Mouse (Mus musculus) kidney, embryonic 16.5 days (tissue): ENCODE results near the gene Adam1b. TPM values are rescaled to one million over a fixed set of nuclear protein-coding genes. Genes with fewer than 3 reads are reported as not detected.
A peak's percentile ranks its signal among the peaks of the same experiment; 100 is the strongest.

ENCODE experiments used
- ATAC-seq: fragments of 200-750 bp; cut with Nextera tagmentation; 2 replicates; pipeline ENCODE4 v1.8.0; 2017; ENCODE audit warnings: moderate TSS enrichment; ENCODE audit not compliant: low FRiP score, low TSS enrichment
- H3K27ac ChIP-seq: fragments of 300-500 bp; sonication (generic); 2 replicates; pipeline ENCODE4 v1.5.1; 2014; ENCODE audit warnings: low read length
- H3K27me3 ChIP-seq: fragments of 300-500 bp; sonication (generic); 2 replicates; pipeline ENCODE4 v1.6.1; 2014; ENCODE audit warnings: low read length, control low read depth, mixed read lengths; ENCODE audit not compliant: insufficient read depth
- H3K36me3 ChIP-seq: fragments of 300-500 bp; sonication (generic); 2 replicates; pipeline ENCODE4 v1.6.1; 2014; ENCODE audit warnings: low read length, control low read depth, mixed read lengths; ENCODE audit not compliant: insufficient read depth
- H3K4me1 ChIP-seq: fragments of 300-500 bp; sonication (generic); 2 replicates; pipeline ENCODE4 v1.6.1; 2014; ENCODE audit warnings: low read length, control low read depth, mixed read lengths; ENCODE audit not compliant: insufficient read depth
- H3K4me2 ChIP-seq: fragments of 300-500 bp; sonication (generic); replicated peaks from 2 replicates; pipeline ENCODE4 v1.6.1; 2014; ENCODE audit warnings: low read depth, low read length
- H3K4me3 ChIP-seq: fragments of 300-500 bp; sonication (generic); 2 replicates; pipeline ENCODE4 v1.5.1; 2014; ENCODE audit warnings: mild to moderate bottlenecking, low read length
- H3K9ac ChIP-seq: fragments of 300-500 bp; sonication (generic); replicated peaks from 2 replicates; pipeline ENCODE4 v1.6.1; 2014; ENCODE audit warnings: low read length
- H3K9me3 ChIP-seq: fragments of 300-500 bp; sonication (generic); 2 replicates; pipeline ENCODE4 v1.6.1; 2016; ENCODE audit warnings: low read length, control low read depth
- WGBS: fragments of 180-500 bp; shearing (Covaris S2); extraction: QIAGEN DNeasy Blood & Tissue Kit; methylation state at CpG from one replicate; pipeline ENCODE4 v1.1.7; 2014; 5-methylcytosine and 5-hydroxymethylcytosine counted together
- polyA plus RNA-seq: library from polyadenylated mRNA; unstranded; fragments of >200 nt; fragmentation: Nextera tagmentation; extraction: Ambion mirVana; gene quantifications from 2 replicates; pipeline ENCODE4 v1.2.1, GENCODE M21; 2015

The Adam1b gene
- polyA plus RNA-seq = 0.22 and 0.24 TPM in 2 replicates

DNA sequence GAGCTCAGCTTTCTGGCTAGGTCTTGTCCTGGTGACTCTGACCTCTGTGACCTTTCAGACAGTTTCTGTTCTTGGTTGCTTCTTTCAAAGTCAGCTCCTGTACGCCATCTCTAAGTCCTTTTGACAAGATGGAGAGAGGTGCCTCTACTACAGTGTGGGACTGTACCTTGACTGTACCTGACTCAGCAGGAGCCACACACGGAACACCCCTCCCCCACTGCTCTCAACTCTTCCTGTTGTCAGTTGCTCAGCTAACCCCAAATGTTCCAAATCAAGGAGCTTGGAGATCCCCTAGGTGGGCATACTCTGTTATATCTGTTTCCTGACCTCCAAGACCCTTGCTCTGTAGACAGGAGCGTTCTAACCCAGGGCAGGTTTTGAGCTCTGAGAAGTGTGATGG lies at the start of gene Adam1b:
Gene Adam1b, minus strand, starts transcription at position 205 of the 400 bp plus-strand sequence.
- WGBS = 83% methylated on average over 3 of the region's 3 CpGs
- Histone ChIP-seq H3K4me2 (no peak within 1 kb of the TSS), H3K4me1 (no peaks in the 10 kb centered on the region), H3K36me3 (no peaks in the 10 kb centered on the region), H3K9ac (no peak within 1 kb of the TSS), H3K4me3 (no peak within 1 kb of the TSS), H3K27ac (no peak within 1 kb of the TSS), H3K9me3 (no peaks in the 10 kb centered on the region), H3K27me3 (no peaks in the 10 kb centered on the region)
- no peak for ATAC-seq

DNA sequence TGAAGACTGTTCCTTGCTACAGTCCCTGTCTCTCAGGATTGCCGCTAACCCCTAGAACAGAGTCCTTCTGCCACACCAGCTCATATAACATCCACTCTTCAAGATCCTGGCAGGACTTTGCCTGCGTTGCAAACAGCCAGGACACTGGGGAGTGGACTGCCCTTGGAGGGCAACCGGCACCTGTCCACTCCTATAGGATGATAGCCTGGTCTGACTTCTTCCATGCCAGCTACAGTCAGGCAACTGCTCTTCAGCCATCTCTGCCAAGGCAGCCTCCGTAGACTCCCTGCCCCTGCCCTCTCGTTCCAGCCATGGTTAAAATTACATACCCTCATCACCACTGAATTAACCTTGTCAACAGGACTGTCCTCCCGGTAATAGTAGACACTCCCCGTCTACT lies 46.0 kb upstream of the Adam1b start:
- 45% methylated on average over 7 of the region's 7 CpGs for WGBS
- no peak for ATAC-seq
- Histone ChIP-seq H3K4me2 (no peak overlapping the region), H3K27me3 (no peaks in the 10 kb centered on the region), H3K36me3 (no peaks in the 10 kb centered on the region), H3K9me3 (no peaks in the 10 kb centered on the region), H3K27ac (no peak overlapping the region), H3K4me1 (peaks cover 6% of the 10 kb centered on the region), H3K4me3 (no peak overlapping the region), H3K9ac (no peak overlapping the region)

DNA sequence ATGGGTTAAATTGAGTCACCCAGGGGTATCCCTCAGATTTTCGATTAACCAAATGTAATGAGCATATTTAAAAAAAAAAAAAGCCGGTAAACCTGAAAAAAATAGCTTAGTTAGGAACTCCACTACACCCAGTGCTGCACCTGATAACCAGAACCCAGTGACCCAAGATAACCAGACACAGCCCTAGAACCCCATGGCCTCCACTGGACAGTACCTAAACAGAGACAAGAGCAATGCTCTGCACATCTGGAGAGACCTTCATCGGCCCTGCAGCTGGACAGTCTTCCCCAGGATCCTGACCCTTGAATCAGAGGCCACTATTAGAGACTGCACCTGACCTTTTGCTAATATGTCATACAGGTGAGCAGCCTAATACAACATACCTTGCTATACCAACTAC lies 43.8 kb upstream of the Adam1b start:
- no peaks in the 10 kb centered on the region for H3K36me3 ChIP-seq
- H3K4me1 ChIP-seq = peaks cover 17% of the 10 kb centered on the region
- ATAC-seq = no peak
- no peaks in the 10 kb centered on the region for H3K9me3 ChIP-seq
- WGBS = 92% methylated on average over 3 of the region's 3 CpGs
- H3K4me2 ChIP-seq = no peak overlapping the region
- H3K27ac ChIP-seq = no peak overlapping the region
- no peak overlapping the region for H3K9ac ChIP-seq
- no peaks in the 10 kb centered on the region for H3K27me3 ChIP-seq
- no peak overlapping the region for H3K4me3 ChIP-seq

DNA sequence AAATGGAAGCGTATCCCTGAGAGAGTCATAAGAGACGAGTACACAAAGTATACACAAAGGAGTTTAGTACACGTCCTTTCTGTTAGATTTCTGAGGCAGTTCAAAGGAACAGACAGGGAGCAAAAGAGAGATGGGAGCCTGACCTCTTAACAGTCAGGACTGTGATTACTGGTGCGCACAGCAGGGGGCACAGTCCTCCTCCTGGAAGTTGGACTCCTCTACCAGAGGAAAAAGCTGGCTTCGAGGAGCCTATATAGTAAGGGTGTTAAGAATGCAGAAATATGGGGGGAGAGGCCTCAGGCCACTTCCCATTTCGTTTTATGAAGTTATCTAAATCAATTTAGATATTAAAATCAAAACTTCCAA lies 43.3 kb upstream of the Adam1b start:
- Histone ChIP-seq H3K36me3 (no peaks in the 10 kb centered on the region), H3K4me3 (peak overlapping the region; percentile 95), H3K27me3 (no peaks in the 10 kb centered on the region), H3K4me1 (peaks cover 17% of the 10 kb centered on the region), H3K27ac (peak overlapping the region; percentile 93; the same call in 1 of the 2 replicates), H3K9me3 (no peaks in the 10 kb centered on the region), H3K9ac (peak overlapping the region; percentile 94), H3K4me2 (peak overlapping the region; percentile 91)
- WGBS = 28% methylated on average over 6 of the region's 6 CpGs
- ATAC-seq = peak; percentile 35; the same call in 1 of the 2 replicates

DNA sequence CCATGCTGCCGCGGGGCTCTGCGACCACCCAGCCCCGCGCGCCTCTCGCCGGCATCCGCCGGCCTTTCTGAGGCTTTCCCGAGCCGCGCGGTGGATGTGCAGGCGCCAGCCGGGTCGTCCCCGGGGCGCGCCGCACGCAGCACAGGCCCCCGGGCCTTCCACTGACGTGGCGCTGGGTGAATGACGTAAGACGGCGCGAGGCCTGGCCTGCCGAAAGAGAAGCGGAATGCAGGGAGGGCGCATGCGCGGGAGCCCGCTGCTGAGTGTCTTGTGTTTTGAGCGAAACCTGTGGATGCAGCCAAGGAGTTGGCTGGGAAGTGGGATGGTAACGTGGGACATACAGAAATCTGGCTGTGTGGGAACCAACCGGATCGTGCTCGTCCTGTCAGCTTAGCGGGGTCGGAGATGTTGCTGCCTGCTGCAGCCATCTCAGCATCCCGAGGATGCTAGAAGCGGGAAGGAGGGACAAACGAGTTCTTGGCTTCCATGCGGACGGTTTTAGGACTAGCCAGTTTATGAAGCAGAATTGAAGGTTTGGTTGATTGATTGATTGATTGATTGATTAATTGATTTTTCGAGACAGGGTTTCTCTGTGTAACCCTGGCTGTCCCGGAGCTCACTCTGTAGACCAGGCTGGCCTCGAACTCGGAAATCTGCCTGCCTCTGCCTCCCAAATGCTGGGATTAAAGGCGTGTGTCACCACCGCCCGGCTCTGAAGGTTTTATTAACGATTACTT lies 42.7 kb upstream of the Adam1b start, which contains the start of gene Mapkapk5:
Gene Mapkapk5, minus strand, starts transcription at position 113 of the 737 bp plus-strand sequence.
- Histone ChIP-seq H3K4me3 (peak within 1 kb of the TSS; percentile 95), H3K9me3 (no peaks in the 10 kb centered on the region), H3K36me3 (no peaks in the 10 kb centered on the region), H3K4me1 (peaks cover 17% of the 10 kb centered on the region), H3K4me2 (peak within 1 kb of the TSS; percentile 91), H3K27ac (peak within 1 kb of the TSS; percentile 93), H3K27me3 (no peaks in the 10 kb centered on the region), H3K9ac (peak within 1 kb of the TSS; percentile 94)
- ATAC-seq = peak; percentile 95
- WGBS = 1% methylated on average over 55 of the region's 55 CpGs

DNA sequence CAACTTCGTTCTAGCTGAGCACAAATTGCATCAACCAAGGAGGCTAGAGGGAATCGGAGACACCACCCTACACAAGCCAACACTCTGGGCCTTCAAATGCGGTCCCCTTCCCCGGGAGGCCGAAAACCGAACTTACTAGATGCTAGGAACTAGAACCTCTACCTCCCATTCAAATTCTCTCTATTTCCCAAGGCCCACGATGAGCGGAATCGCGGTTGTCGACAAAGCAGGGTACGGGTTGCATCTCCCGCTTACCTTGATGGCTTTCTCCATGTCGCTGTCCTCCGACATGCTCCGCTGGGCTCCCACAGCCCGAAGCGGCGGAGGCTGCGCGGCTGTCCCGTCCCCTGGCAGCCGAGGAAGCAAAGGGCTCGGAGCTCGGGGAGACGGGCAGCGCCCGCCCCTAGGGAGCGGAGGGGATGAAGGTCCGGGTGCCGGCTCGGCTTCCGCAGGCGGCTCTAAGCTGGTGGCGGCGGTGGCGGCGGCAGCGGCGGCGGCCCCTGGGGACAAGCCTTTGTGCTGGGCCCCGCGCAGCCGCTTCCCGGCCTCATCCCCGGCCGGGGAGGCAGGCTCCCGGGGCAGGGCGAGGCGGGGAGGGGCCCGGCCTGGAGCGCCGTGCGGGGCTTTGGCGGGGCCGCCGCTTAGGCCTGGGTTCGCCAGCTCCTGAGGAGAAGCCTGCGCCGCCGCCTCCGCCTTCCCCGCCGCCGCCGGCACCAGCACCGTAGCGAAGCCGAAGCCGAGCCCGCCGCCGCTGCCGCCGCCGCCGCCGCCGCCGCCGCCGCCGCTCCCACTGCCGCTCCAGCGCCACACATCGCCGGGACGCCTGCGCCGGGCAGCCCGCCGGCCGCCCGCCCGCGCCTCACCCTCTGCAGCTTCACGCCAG lies 41.9 kb upstream of the Adam1b start, which contains the start of the genes Adam1a and Gm42878:
Gene Adam1a, minus strand, starts transcription at position 573 of the 883 bp plus-strand sequence.
Gene Gm42878, minus strand, starts transcription at position 573 of the 883 bp plus-strand sequence.
- peak; percentile 57 for ATAC-seq
- WGBS = under 1% methylated on average over 76 of the region's 97 CpGs
- peak within 1 kb of the TSS; percentile 94 for H3K9ac ChIP-seq
- no peaks in the 10 kb centered on the region for H3K36me3 ChIP-seq
- no peaks in the 10 kb centered on the region for H3K9me3 ChIP-seq
- peak within 1 kb of the TSS; percentile 95 for H3K4me3 ChIP-seq
- H3K27me3 ChIP-seq = no peaks in the 10 kb centered on the region
- peak within 1 kb of the TSS; percentile 93 for H3K27ac ChIP-seq
- H3K4me1 ChIP-seq = peaks cover 17% of the 10 kb centered on the region
- peak within 1 kb of the TSS; percentile 91 for H3K4me2 ChIP-seq

DNA sequence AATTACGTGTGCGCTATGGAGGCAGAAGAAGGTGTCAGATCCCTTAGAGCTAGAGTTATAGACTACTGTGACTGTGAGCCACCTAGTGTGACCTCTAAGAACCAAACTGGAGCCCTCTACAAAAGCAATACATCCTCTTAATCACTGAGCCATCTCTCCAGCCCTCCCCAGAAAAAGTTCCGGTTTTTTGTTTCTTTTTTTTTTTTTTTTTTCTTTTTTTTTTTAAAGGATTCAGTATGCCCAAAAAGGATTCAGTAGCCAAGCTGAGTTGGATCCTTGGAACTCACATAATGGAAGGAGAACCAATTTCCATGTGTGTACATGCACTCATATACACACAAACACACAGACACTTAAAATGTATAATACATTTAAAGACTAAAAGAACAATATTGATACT lies 40.1 kb upstream of the Adam1b start:
- no peak for ATAC-seq
- Histone ChIP-seq H3K36me3 (no peaks in the 10 kb centered on the region), H3K9ac (no peak overlapping the region), H3K4me3 (no peak overlapping the region), H3K27me3 (no peaks in the 10 kb centered on the region), H3K9me3 (no peaks in the 10 kb centered on the region), H3K27ac (no peak overlapping the region), H3K4me2 (no peak overlapping the region), H3K4me1 (peaks cover 17% of the 10 kb centered on the region)
- 45% methylated on average over 3 of the region's 3 CpGs for WGBS

DNA sequence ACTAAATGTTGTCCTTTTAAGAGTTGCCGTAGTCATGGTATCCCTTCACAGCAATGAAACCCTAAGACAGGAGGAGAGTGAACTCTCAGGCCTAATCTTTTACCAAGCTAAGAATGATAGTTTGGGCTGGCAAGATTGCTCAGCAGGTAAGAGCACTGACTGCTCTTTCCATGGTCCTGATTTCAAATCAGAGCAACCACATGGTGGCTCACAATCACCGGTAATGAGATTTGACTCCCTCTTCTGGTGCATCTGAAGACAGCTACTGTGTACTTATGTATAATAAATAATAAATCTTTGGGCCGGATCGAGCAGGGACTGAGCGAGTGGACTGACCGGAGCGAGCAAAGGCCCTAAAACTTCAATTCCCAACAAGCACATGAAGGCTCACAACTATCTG lies 38.0 kb upstream of the Adam1b start:
- 78% methylated on average over 7 of the region's 7 CpGs for WGBS
- H3K4me1 ChIP-seq = peaks cover 17% of the 10 kb centered on the region
- no peaks in the 10 kb centered on the region for H3K27me3 ChIP-seq
- H3K4me3 ChIP-seq = no peak overlapping the region
- no peak overlapping the region for H3K9ac ChIP-seq
- H3K27ac ChIP-seq = no peak overlapping the region
- H3K36me3 ChIP-seq = 0 out of 2 replicates have a peak, but pooled peaks cover 3% of the 10 kb centered on the region
- no peak for ATAC-seq
- no peak overlapping the region for H3K4me2 ChIP-seq
- H3K9me3 ChIP-seq = no peaks in the 10 kb centered on the region

DNA sequence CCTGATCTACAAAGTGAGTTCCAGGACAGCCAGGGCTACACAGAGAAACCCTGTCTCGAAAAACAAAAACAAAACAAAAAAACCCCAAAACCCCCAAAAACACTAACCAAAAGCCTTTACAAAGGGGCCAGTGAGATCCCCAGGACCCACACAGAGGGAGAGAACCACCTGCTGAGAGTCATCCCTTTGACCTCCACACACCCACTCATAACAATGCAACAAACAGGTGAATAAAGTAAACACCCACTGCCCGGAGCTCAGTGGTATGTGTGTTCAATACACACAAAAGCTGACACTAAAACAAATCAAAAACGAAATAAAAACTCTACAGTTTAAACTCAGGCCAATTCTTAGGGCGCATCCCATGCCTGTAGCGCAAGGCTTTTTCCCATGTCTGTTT lies 36.8 kb upstream of the Adam1b start:
- 94% methylated on average over 5 of the region's 5 CpGs for WGBS

More for the DNA sequence above, 36.8 kb upstream of the Adam1b start:
- H3K4me3 ChIP-seq = no peak overlapping the region
- H3K36me3 ChIP-seq = peaks cover 14% of the 10 kb centered on the region
- peaks cover 17% of the 10 kb centered on the region for H3K4me1 ChIP-seq
- no peak overlapping the region for H3K4me2 ChIP-seq
- no peaks in the 10 kb centered on the region for H3K9me3 ChIP-seq
- no peak for ATAC-seq
- H3K27me3 ChIP-seq = no peaks in the 10 kb centered on the region
- no peak overlapping the region for H3K9ac ChIP-seq
- H3K27ac ChIP-seq = no peak overlapping the region
